Mouse (Mus musculus): ENCODE data around the gene Syt3.

- TF ChIP-seq EP300 (IDR thresholded peaks at IDR 0.05): no peak
- TF ChIP-seq CTCF (IDR thresholded peaks at IDR 0.05): no peak
Measured at GRCm38 (mm10) chr7:44341119-44341518, 42.8 kb upstream of the Syt3 start.

Data from lung, postnatal 0 days (tissue).